Mouse (Mus musculus) neural tube, embryonic 10.5 days (tissue): ENCODE results near the gene Senp3.
"Not testable (repeated sequence)": the region's sequence is repeated elsewhere in the genome, so short reads cannot be mapped to it uniquely, and the experiment has no call there.

Experiments used
- DNase-seq: peaks from one replicate; pipeline ENCODE4 v3.0.0-alpha.2; 2017; ENCODE audit warnings: low spot score; ENCODE audit errors: extremely low spot score

Gene Senp3

GRCm38 (mm10) chr11:69704613-69705010 is 22.7 kb upstream of the Senp3 start:
- no peak for DNase-seq

DNA sequence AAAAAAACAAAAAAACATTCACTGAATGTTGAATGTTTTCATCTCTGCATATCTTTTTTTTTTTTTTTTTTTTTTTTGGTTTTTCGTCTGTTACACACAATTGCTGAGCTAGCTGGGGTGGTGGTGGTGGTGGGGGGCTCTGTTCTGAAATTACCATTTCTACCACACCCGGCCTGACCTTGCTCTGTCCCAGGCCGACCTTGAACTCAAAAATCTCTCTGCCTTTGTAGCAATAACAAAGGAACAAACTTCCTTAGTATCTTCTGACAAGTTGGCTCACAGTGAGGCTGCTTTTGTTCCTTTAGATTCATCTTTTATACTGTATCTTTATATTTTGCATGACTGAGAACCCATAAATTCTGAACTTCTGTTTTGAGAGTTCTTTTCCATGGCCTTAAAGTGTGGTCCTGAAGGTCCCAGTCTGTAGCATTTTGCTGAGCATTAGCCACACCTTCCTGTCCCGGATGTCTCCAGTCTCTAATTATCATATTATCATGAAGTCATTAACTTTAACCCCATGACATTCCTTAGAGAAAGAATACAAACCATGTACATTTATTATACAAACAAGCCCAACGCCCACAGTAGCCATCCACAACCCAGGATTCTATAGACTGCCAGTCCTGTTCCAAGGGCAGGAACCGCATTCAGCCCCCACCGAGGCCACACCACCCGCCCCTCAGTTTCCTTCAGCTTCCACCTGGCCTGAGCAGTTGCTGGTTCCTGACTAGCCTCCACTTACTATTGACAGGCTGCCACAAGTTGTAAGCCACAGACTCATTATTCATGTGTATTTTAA is 22.1 kb upstream of the Senp3 start:
- no peak for DNase-seq

- DNase-seq: not testable (repeated sequence)
Observed at GRCm38 (mm10) chr11:69703381-69703780, 21.5 kb upstream of the Senp3 start.

- DNase-seq: not testable (repeated sequence)
Observed at GRCm38 (mm10) chr11:69702886-69703285, 21.0 kb upstream of the Senp3 start.

DNA sequence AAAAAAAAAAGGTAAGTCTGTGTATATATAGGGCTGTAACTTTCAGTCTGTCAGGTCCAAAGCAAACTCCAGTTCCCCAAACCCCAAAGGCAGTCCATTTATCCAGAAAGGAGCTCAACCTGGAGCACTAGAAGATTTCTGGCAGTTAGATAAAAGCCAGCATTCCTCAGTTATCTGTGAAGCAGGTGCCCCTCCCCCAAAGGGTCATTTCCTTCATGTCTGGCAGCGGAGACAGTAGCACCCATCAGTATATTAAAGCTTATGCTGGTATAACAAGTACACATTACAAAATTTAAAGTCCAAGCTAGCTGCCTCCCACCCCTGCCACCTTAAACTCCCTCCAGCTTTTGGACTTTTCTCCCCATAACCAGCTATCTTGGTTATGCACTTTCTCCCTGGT is 17.7 kb upstream of the Senp3 start:
- DNase-seq: no peak

- no peak for DNase-seq
Observed at GRCm38 (mm10) chr11:69698574-69698973, 16.7 kb upstream of the Senp3 start.

- no peak for DNase-seq
Observed at GRCm38 (mm10) chr11:69697396-69697795, 15.5 kb upstream of the Senp3 start.

DNA sequence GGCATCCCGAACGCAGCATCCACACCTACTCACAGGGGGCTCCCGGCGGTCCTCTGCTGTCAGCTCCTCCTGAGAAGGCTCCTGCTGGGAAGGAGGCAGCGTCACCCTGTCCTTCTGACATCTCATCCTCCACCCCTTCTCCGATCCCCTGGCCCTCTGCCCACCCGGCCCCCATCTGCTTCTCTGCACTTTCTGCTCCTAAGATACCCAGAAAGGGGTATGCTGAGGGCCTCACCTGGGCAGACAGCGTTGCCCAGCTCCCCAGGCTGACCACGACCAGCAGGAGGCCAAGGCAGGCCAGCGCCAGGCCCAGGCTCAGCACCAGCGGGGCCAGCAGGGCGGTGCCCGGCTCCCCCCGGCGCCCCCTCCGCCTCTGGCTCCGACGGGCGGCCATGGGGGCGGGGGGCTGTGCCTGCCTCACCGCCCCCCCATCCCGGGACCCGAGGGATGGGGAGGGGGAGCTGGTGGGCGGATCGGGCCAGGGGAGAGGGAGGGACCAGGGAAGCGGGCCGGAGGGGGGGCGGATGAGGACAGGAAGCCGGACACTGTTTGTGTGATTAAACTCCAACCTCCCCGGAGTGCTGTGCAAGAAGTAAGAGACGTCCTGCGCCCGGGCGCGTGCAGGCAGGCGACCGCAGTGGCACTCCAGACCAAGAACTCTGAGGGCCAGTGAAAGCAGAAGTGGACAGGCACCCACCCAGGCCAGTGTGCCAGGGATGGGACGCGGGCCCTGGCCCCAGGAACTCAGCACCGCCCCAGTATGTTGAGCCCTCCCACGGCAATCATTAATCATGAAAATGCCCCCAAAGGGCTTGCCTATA is 13.7 kb upstream of the Senp3 start, which contains the start of the genes Tnfsf12 and Tnfsfm13:
TSS of gene Tnfsf12 (minus strand) at position 489 of the 821 bp plus-strand sequence.
TSS of gene Tnfsfm13 (minus strand) at position 738 of the 821 bp plus-strand sequence.
- DNase-seq: peak; percentile 66

DNA sequence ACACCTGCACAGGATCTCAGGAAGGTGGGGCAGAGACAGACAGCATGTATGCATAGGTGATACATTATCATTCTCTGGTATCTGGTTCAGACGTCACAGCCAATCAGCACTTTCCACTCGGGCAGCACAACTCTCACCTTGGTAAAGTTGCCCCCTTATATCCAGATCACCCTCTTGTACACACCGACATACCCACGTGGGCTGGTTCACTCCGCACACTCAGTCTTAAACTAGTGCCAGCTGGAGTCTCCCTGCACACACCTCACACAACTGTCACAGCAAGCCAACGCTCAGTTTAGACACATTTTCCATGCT is 13.1 kb upstream of the Senp3 start:
- no peak for DNase-seq

DNA sequence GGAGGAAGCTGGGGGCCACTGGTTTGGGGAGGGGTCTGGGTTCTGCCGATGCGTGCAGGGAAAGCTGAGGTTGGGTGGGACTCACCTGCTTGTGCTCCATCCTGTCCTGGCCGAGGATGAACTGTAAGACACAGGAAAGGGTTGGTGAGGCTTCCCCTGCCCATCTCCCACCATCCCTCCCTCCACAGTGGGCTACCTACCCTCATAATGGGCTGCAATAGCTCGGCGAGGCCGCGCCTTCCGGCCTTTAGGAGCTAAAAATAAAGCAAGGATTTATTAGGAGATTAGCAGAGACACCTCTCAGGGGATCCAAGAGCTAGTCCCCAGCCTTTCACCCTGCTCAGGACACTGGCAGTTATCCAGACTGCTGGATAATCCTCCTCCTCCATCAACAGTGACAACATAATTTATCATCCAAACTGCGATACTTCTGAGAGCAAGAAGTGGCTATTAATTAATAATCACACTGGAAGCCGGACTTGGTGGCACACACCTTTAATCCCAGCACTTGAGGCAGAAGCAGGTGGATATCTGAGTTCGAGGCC is 11.6 kb upstream of the Senp3 start:
- no peak for DNase-seq

DNA sequence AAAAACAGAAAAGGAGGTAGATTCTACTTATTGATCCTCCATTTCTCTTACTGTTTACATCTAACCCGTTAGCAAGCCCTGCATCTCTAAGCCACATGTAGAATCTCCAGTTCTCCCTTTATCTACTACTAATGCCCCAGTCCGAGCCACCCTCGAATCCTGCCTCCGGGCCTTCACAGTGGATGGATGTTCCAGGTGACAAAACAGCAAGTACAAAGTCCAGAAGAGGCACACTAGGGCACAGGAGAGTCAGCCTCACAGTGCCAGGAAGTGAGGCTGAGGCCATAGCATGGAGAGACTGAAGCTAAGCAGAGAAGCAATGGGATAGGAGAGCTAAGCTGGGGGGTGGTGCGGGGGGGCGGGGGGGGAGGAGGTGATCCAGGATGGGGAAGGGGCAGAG is 11.0 kb upstream of the Senp3 start:
- DNase-seq: no peak

DNA sequence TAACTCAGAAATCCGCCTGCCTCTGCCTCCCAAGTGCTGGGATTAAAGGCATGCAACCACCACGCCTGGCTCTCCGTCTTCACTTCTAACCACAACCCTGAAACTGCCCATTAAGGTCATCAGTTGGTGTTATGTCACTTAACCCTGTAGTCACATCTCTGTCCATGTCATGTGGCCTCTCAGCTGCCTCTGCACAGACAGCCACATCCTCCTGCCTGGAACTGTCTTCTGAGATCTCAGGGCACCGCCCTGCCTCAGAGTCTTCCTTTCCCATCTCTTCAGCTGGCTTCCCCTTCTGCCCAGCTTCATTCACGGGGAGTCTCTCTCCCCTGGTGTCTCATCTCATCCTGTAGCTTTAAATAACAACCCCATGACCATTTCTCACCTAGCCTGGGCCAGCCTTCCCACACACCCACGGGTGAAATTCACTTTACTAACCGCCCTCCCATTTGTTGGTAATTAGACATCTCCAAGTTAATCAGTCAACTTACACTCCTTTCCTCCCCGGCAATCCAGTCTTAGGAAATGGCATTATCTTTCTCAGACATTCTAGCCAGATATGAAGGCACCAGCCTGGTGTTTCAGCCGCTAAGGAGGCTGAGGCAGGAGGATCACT is 10.4 kb upstream of the Senp3 start:
- no peak for DNase-seq

- no peak for DNase-seq
Observed at GRCm38 (mm10) chr11:69689891-69690290, 8.0 kb upstream of the Senp3 start.

DNA sequence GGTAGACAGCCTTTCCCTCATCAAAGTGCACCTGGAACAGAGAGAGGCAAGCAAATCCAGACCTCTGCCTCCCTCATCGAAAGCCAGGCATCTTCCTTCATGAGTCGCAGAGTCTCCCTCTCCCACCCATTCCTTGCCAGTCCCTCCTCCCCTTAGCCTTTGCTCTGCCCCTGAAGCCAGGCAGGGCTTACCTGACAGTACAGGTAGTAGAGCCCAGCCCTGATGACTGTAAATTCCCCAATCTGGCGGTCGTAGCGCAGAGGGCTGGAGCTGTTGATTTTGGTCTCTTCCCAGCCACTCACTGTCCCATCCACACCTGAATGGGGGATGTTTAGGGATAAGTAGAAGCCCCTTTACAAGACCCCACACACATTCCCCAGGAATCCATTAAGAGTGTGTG is 5.2 kb upstream of the Senp3 start:
- DNase-seq: no peak

GRCm38 (mm10) chr11:69686377-69686776 is 4.5 kb upstream of the Senp3 start:
- DNase-seq: no peak

GRCm38 (mm10) chr11:69685526-69686148 is 3.8 kb upstream of the Senp3 start, which contains the start of gene Tnfsf13:
Gene Tnfsf13 (minus strand): TSS chr11:69685784.
- no peak for DNase-seq

GRCm38 (mm10) chr11:69684936-69685335 is 3.1 kb upstream of the Senp3 start:
- no peak for DNase-seq

- no peak for DNase-seq
Observed at GRCm38 (mm10) chr11:69684128-69684745, 2.4 kb upstream of the Senp3 start.

GRCm38 (mm10) chr11:69683576-69683975 is 1.7 kb upstream of the Senp3 start:
- no peak for DNase-seq

- DNase-seq: peak; percentile 92
Observed at GRCm38 (mm10) chr11:69682840-69683533, 1.1 kb upstream of the Senp3 start.
